Mouse (Mus musculus) naive thymus-derived CD4-positive, alpha-beta T cell, adult 2 months (primary cell): Measurements from ENCODE around the gene Eepd1.
"Not testable (repeated sequence)": the region's sequence is repeated elsewhere in the genome, so short reads cannot be mapped to it uniquely, and the experiment has no call there.

ENCODE experiments used
- DNase-seq: peaks from one replicate; pipeline ENCODE4 v3.0.0-alpha.2; 2011; ENCODE audit warnings: low read depth

The Eepd1 gene

DNA sequence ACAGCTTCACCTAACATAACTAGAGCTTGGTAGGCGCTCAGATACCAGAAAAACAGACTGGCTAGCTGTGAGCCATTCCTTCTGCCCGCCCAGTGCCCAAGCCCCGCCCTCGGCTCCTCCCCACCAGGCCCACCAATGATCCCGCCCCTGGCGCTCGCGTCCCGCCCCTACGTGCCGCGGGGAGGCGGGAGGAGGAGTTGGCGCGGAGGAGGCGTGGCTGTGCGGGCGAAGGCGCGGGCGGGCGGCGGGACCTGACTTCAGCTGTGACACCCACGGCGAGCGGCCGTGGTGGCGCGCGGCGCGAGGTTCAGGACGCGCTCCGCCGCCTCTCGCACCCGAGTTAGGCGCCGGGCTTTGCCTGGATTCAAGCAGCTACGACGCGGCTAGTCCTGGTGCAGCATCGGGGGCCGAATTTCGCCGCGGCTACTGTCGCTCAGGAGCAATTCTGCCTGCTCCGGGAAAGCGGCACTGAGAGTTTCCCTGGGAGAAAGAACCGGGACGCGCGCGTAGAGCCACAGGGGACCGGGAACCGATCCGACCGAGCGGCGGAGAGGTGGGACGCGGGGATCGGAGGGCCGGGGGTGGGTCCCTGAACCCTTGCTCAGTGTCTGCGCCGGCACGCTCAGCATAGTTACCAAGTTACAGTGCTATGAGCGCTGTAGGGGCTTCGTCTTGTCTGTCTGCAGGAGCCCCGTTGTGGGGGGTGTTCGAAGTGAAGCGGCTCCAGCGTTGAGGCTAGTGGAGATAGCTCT lies at the start of gene Eepd1:
Gene Eepd1, plus strand, starts transcription at position 204 of the 752 bp plus-strand sequence.
- DNase-seq, result peak; percentile 96

GRCm38 (mm10) chr9:25438836-25439235 lies 42.5 kb upstream of the Eepd1 start:
- no peak for DNase-seq

DNA sequence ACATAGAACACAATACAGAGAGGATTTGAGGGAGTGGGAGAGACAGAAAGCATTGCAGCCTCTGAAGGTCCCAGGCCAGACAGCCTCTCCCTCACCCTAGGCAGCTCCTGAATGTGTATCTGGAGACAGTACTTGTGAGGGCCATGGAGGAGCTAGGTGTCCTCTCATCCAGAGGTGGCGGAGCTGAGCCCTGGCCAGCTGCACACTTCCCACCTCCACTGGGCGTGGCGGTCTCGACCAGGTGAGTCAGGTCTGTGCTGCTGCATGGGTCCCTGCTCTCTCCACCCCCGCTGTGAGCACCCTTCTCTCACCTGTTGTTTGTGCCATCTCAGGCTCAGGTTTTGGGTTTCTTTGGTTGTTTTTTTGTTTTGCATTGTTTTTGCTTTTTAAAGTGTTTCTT lies 41.3 kb upstream of the Eepd1 start:
- not testable (repeated sequence) for DNase-seq

DNA sequence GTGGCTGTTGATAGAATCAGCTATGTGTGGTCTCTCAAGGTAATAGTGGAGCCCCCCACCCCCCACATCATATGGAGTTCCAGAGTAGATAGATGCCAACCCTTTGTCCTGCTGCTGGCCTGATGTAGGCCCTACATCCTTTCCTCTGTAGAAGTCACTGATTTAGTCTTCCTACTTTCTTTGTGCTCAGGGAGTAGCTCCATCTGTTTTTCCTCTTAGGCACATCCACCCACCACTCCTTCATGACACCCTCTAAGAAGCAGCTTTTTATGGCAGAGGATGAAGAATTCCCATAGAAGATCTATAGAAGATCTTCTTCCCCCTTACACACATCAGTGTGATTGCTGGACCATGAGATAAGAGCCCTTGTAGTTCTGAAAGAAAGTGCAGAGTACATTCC lies 39.3 kb upstream of the Eepd1 start:
- no peak for DNase-seq

DNA sequence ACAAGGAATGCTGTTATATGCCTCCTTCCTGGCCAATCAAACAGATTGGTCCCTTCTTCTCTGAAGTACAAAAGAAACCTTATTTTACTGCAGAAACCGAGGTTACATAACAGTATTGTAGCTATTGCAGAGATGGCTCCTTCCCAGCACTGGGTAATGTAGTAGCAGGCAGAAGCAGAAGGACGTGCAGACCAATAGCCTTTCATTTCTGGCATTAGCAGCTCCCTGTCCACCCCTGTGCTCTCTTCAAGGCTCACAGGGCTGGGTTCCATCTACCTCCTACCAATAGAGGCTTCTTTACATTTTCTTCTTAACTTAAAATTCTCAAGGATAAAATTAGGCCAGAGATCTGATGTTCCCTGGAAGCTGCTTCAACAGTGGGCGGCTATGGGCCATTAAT lies 38.3 kb upstream of the Eepd1 start:
- DNase-seq, result no peak

DNA sequence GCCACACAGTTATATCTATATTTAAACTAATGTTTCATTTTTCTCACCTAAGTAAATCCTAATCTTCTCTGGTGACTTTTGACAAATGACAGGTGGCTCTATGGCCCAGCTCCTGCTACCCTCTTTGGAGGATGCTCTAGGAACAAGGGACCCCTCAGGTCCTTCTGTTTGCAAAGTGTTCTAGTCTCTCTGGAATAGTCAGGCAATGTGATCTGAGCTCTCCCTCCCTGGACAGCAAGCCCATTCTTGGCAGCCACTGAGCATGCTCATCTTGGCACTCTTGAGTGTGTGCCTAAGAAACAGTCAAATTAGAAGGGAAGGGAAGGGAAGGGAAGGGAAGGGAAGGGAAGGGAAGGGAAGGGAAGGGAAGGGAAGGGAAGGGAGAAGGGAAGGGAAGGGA lies 37.8 kb upstream of the Eepd1 start:
- no peak for DNase-seq

DNA sequence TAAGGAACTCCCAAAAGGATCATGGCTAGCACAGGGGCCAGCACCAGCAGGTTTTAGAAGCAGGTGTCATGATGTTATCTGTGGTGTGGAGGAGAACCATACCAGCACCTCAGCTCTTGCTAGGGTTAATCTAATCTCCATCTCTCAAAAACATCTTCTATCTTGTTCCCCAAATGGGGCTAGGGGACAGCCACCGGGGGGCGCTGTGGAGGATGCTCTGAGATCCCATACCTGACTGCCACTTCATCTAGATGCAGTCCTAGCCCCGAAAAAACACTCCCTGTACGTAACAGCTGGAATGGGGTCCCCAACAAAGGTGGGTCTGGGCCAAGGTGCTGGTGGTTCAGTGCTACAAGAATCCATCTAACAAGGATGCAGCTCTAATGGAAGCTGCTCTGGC lies 31.0 kb upstream of the Eepd1 start:
- DNase-seq, result peak; percentile 10

- DNase-seq, result no peak
These were observed 26.3 kb upstream of the Eepd1 start for GRCm38 (mm10) chr9:25455027-25455426.

DNA sequence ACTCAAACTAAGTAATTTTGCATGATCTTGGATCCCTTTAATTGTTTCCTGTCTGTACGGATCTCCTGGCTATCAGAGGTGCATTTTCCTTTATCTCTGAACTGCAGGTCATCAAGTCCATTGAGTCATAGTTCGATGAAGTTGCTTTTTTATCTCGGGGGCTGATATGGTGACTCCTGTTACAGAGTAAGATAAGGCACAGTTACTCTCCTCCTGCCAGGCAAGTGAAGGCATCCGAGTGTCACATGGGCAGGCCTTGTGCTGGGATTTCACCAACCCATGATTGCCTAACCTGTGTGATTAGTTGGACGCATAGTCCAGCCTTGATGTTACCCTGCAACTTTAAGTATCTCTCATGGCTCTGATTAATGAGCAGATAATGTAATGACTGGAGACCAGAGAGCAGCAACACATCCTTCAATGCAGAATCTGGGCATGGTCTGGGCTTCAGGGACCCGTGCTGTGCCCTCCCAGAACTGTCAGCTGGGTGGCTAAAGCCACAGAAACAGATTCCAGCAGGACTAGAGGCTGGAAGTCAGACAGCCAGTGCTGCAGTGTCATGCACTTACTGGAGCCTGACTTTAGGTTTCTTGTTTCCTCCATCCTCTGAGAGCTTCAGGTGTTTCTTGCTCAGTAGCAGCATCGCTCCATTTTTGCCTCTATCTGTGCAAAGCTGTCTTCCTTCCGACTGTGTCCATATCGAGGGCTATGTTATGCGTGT lies 20.4 kb upstream of the Eepd1 start:
- DNase-seq, result no peak

GRCm38 (mm10) chr9:25464305-25464704 lies 17.0 kb upstream of the Eepd1 start:
- no peak for DNase-seq

DNA sequence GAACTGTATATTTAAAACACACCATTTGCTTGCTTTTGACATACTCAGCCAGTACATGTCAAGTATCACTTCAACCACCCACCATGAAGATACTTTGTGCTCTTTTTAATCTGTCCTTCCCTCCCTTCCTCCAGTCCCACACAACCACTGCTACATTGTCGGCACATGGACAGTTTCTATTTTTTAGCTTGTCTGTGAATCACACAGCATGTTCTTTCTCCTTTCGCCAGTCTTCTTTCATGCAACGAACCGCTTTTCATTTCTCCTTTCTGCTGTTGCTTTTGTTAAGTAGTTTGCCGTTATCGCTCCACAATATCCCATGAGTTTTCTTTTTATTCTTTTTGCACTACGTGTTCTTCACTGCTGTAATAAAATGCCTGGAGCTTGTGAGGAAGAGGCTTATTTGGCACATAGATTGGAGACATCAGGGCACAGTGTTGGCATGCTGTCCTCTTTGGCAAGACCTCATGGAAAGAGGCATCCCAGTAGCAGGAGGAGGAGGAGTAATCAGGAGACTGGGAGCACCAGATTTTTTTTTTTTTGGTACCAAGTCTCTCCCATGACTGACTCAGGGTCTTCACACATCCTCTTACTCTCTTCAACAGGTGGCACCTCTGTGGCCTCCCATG lies 1.8 kb upstream of the Eepd1 start:
- DNase-seq, result no peak

DNA sequence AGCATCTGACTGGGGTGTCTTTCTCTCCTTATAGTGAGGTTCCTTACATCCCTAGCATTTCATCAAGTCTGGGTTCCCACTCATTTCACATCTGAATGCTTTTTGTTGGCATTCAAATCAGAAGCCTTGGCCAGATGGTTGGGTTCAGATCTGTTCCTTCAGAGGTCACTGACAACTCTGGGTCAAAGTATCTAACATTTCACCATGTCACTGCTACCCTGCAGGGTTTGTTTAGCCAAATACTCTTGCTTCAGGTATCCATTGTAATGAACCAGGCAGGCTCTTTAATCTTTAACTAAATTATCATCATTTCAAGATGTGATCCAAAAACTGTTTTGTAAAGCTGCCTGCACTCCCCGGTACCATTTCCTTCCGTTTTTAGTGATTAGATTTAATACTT lies 671 bp upstream of the Eepd1 start:
- no peak for DNase-seq

DNA sequence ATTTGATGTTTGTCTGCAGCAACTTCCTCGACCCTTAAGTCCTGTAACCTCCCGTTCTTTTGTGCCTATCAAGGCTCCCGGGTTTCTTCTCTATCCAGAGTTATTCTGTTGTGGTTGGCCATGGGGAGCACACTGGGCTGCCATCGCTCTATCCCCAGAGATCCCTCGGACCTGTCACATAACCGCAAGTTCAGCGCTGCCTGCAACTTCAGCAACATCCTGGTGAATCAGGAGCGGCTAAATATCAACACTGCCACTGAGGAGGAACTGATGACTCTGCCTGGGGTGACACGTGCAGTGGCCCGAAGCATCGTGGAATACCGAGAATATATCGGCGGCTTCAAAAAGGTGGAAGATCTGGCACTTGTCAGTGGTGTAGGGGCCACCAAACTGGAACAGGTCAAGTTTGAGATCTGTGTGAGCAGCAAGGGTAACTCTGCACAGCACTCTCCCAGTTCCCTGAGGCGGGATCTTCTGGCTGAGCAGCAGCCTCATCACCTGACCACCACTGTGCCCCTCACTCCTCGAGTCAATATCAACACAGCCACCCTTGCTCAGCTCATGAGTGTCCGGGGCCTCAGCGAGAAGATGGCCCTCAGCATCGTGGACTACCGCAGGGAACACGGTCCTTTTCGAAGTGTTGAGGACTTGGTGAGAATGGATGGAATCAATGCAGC lies 1.1 kb downstream of the Eepd1 start:
- DNase-seq, result peak; percentile 39

GRCm38 (mm10) chr9:25482999-25483347 lies 1.6 kb downstream of the Eepd1 start:
- DNase-seq, result peak; percentile 23

DNA sequence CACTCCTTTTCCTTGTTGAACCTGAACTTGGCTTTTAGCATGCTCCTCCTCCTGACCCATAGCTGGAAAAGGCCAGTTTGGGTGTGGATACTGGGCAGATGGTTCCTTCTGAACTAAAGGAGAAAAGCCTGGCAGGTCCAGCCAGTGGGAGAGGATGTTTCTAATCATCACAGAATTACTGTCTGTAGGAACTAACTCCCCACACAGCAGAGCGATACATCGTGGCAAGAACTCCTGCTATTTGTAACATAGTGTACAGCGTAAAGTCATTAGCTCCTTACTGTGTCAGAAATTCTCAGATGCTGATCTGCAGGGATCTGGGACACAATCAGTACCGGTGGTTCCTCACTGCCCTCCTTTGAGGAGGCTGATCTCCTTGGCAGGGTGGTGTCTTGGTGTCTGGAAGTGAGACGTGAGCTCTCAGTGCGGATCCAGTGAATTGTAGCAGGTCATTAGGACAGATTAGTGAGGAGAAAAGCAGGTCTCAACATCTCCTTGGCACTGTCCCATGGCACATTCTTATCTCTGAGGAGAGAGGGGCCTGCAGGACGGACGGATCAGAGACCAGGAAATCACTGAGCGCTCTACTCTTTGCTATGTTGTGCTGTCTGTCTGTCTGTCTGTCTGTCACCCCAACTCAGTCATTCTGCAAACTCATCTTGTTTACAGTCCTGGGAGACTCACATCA lies 2.7 kb downstream of the Eepd1 start:
- no peak for DNase-seq

DNA sequence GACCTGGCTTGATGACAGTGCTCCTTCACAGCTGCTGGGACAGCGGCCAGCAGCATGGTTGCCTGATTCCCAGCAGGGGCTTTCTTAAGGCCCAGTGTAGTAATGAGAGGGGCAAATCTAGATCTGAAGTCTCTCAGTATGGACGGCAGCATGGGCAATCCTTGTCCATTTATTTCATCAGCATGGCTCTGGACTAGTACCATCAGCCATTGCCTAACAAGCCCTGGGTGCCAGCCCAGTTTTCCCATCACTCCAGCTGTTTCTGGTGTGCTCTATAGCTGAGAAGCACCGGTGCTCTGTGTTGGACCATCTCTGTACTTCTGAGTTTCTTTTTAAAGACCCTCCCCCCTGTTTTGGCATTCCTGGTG lies 3.3 kb downstream of the Eepd1 start:
- DNase-seq, result no peak

- no peak for DNase-seq
These were observed 3.7 kb downstream of the Eepd1 start for GRCm38 (mm10) chr9:25485006-25485405.

GRCm38 (mm10) chr9:25485406-25485805 lies 4.1 kb downstream of the Eepd1 start:
- no peak for DNase-seq

DNA sequence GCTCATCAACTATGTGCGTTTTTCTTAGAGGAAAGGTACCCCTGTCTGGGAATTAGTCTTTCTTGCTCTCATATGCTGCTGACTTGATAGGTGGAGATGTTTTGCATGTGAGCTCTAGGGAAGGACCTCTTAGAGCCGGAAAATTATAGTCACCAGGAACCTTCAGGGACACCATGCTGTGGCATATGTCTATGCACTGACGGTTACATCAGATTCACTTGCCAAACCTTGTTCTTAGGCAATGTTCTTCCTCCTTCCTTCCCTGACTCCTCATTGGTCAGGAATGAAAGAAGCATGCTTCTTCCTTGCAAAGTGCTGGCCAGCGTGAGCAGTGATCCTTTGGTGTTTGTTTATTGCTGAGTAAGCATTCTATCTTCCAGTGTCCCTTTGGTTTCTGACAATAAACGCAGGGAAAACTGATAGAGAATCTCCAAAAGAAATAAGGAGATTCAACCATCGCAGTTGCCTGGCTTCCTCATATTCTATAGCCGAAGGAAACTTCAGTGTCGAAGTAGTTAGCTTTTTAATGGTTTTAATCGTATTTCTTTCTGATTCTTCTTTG lies 5.0 kb downstream of the Eepd1 start:
- no peak for DNase-seq

GRCm38 (mm10) chr9:25487446-25488110 lies 6.2 kb downstream of the Eepd1 start:
- DNase-seq, result no peak

GRCm38 (mm10) chr9:25488581-25488980 lies 7.2 kb downstream of the Eepd1 start:
- no peak for DNase-seq
